Mouse (Mus musculus) forebrain, embryonic 14.5 days (tissue): ENCODE results near the gene Sparcl1. TPM values are rescaled to one million over a fixed set of nuclear protein-coding genes. Genes with fewer than 3 reads are reported as not detected.

ENCODE experiments used
- ATAC-seq: fragments of 200-750 bp; cut with Nextera tagmentation; 2 replicates; pipeline ENCODE4 v1.8.0; 2017; ENCODE audit warnings: mild to moderate bottlenecking, moderate library complexity
- DNase-seq: peaks from one replicate; pipeline ENCODE4 v3.0.0-alpha.2; 2015; ENCODE audit warnings: low spot score
- H3K27ac ChIP-seq: fragments of 300-500 bp; sonication (generic); 2 replicates; pipeline ENCODE4 v1.5.1; 2014; ENCODE audit warnings: low read depth, mild to moderate bottlenecking, control low read depth, low read length, moderate library complexity
- H3K27me3 ChIP-seq: fragments of 300-500 bp; sonication (generic); replicated peaks from 2 replicates; pipeline ENCODE4 v1.6.1; 2014; ENCODE audit warnings: low read length, control low read depth, mixed read lengths; ENCODE audit not compliant: control insufficient read depth, insufficient read depth
- H3K36me3 ChIP-seq: fragments of 300-500 bp; sonication (generic); 2 replicates; pipeline ENCODE4 v1.6.1; 2014; ENCODE audit warnings: low read length, control low read depth; ENCODE audit not compliant: control insufficient read depth, insufficient read depth
- H3K4me1 ChIP-seq: fragments of 300-500 bp; sonication (generic); 2 replicates; pipeline ENCODE4 v1.6.1; 2014; ENCODE audit warnings: antibody characterized with exemption, low read length, control low read depth; ENCODE audit not compliant: control insufficient read depth, insufficient read depth
- H3K4me2 ChIP-seq: fragments of 300-500 bp; sonication (generic); 2 replicates; pipeline ENCODE4 v1.6.1; 2014; ENCODE audit warnings: mild to moderate bottlenecking, control low read depth, low read length
- H3K4me3 ChIP-seq: fragments of 300-500 bp; sonication (generic); 2 replicates; pipeline ENCODE4 v1.5.1; 2014; ENCODE audit warnings: low read depth, low read length, control low read depth
- H3K9ac ChIP-seq: fragments of 300-500 bp; sonication (generic); 2 replicates; pipeline ENCODE4 v1.6.1; 2014; ENCODE audit warnings: mild to moderate bottlenecking, low read length, control low read depth, moderate library complexity
- H3K9me3 ChIP-seq: fragments of 300-500 bp; sonication (generic); replicated peaks from 2 replicates; pipeline ENCODE4 v1.6.1; 2016; ENCODE audit warnings: low read length, control low read depth, mixed read lengths; ENCODE audit not compliant: control insufficient read depth
- WGBS: fragments of 180-500 bp; shearing (Covaris S2); extraction: QIAGEN DNeasy Blood & Tissue Kit; methylation state at CpG from one replicate; pipeline ENCODE4 v1.1.7; 2014; 5-methylcytosine and 5-hydroxymethylcytosine counted together
- polyA plus RNA-seq: library from polyadenylated mRNA; unstranded; fragments of >200 nt; fragmentation: Nextera tagmentation; extraction: Ambion mirVana; gene quantifications from 2 replicates; pipeline ENCODE4 v1.2.1, GENCODE M21; 2014

Gene Sparcl1
- 70.4 and 93.1 TPM in 2 replicates for polyA plus RNA-seq

GRCm38 (mm10) chr5:104113491-104114172 lies at the start of gene Sparcl1:
TSS of gene Sparcl1 (minus strand) at chr5:104113733.
- peak within 1 kb of the TSS; percentile 42 for H3K9ac ChIP-seq
- 41% methylated on average over 15 of the region's 15 CpGs for WGBS
- ATAC-seq: peak; percentile 24; the same call in 1 of the 2 replicates
- no peak within 1 kb of the TSS for H3K4me3 ChIP-seq
- no peaks in the 10 kb centered on the region for H3K27me3 ChIP-seq
- no peaks in the 10 kb centered on the region for H3K9me3 ChIP-seq
- peak within 1 kb of the TSS; percentile 33 for H3K4me2 ChIP-seq
- DNase-seq: peak; percentile 76
- no peaks in the 10 kb centered on the region for H3K36me3 ChIP-seq
- H3K27ac ChIP-seq: peak within 1 kb of the TSS; percentile 35; the same call in 1 of the 2 replicates
- peaks cover 50% of the 10 kb centered on the region for H3K4me1 ChIP-seq

GRCm38 (mm10) chr5:104161390-104161789 lies 47.9 kb upstream of the Sparcl1 start:
- DNase-seq (no peak), ATAC-seq (no peak)
- Histone ChIP-seq H3K9ac (no peak overlapping the region), H3K4me1 (no peaks in the 10 kb centered on the region), H3K27me3 (no peaks in the 10 kb centered on the region), H3K4me3 (no peak overlapping the region), H3K36me3 (no peaks in the 10 kb centered on the region), H3K9me3 (no peaks in the 10 kb centered on the region), H3K27ac (no peak overlapping the region), H3K4me2 (no peak overlapping the region)
- 92% methylated on average over 1 of the region's 1 CpGs for WGBS

- Histone ChIP-seq H3K9ac (no peak overlapping the region), H3K4me2 (no peak overlapping the region), H3K9me3 (no peaks in the 10 kb centered on the region), H3K36me3 (no peaks in the 10 kb centered on the region), H3K27ac (no peak overlapping the region), H3K4me1 (no peaks in the 10 kb centered on the region), H3K27me3 (no peaks in the 10 kb centered on the region), H3K4me3 (no peak overlapping the region)
- no peak for ATAC-seq
- no peak for DNase-seq
- WGBS: 80% methylated on average over 3 of the region's 3 CpGs
Observed at GRCm38 (mm10) chr5:104160581-104160980, 47.0 kb upstream of the Sparcl1 start.

GRCm38 (mm10) chr5:104158332-104159052 lies 45.0 kb upstream of the Sparcl1 start:
- no peak overlapping the region for H3K27ac ChIP-seq
- DNase-seq (no peak), ATAC-seq (no peak)
- H3K27me3 ChIP-seq: no peaks in the 10 kb centered on the region
- no peaks in the 10 kb centered on the region for H3K4me1 ChIP-seq
- H3K9ac ChIP-seq: no peak overlapping the region
- H3K4me2 ChIP-seq: no peak overlapping the region
- no peak overlapping the region for H3K4me3 ChIP-seq
- no peaks in the 10 kb centered on the region for H3K36me3 ChIP-seq
- no peaks in the 10 kb centered on the region for H3K9me3 ChIP-seq
- 82% methylated on average over 7 of the region's 7 CpGs for WGBS

GRCm38 (mm10) chr5:104157701-104158100 lies 44.2 kb upstream of the Sparcl1 start:
- 96% methylated on average over 7 of the region's 7 CpGs for WGBS
- Histone ChIP-seq H3K27me3 (no peaks in the 10 kb centered on the region), H3K9ac (no peak overlapping the region), H3K4me1 (no peaks in the 10 kb centered on the region), H3K4me2 (no peak overlapping the region), H3K27ac (no peak overlapping the region), H3K36me3 (no peaks in the 10 kb centered on the region), H3K4me3 (no peak overlapping the region), H3K9me3 (no peaks in the 10 kb centered on the region)
- ATAC-seq: no peak
- DNase-seq: no peak

- no peaks in the 10 kb centered on the region for H3K36me3 ChIP-seq
- no peaks in the 10 kb centered on the region for H3K4me1 ChIP-seq
- no peak overlapping the region for H3K27ac ChIP-seq
- no peaks in the 10 kb centered on the region for H3K9me3 ChIP-seq
- H3K4me3 ChIP-seq: no peak overlapping the region
- no peak for DNase-seq
- no peak overlapping the region for H3K9ac ChIP-seq
- no peak overlapping the region for H3K4me2 ChIP-seq
- H3K27me3 ChIP-seq: no peaks in the 10 kb centered on the region
- WGBS: 95% methylated on average over 6 of the region's 6 CpGs
- ATAC-seq: no peak
Observed at GRCm38 (mm10) chr5:104150196-104150595, 36.7 kb upstream of the Sparcl1 start.

- no peak for ATAC-seq
- Histone ChIP-seq H3K4me2 (no peak overlapping the region), H3K27ac (no peak overlapping the region), H3K9me3 (no peaks in the 10 kb centered on the region), H3K27me3 (no peaks in the 10 kb centered on the region), H3K9ac (no peak overlapping the region), H3K36me3 (no peaks in the 10 kb centered on the region), H3K4me1 (no peaks in the 10 kb centered on the region), H3K4me3 (no peak overlapping the region)
- 76% methylated on average over 7 of the region's 7 CpGs for WGBS
- no peak for DNase-seq
Observed at GRCm38 (mm10) chr5:104149349-104149748, 35.8 kb upstream of the Sparcl1 start.

- Histone ChIP-seq H3K9me3 (no peaks in the 10 kb centered on the region), H3K27ac (no peak overlapping the region), H3K36me3 (no peaks in the 10 kb centered on the region), H3K4me3 (no peak overlapping the region), H3K4me1 (no peaks in the 10 kb centered on the region), H3K27me3 (no peaks in the 10 kb centered on the region), H3K9ac (no peak overlapping the region), H3K4me2 (no peak overlapping the region)
- no peak for DNase-seq
- ATAC-seq: no peak
- WGBS: 84% methylated on average over 4 of the region's 4 CpGs
Observed at GRCm38 (mm10) chr5:104144057-104144456, 30.5 kb upstream of the Sparcl1 start.

- H3K9ac ChIP-seq: no peak overlapping the region
- H3K9me3 ChIP-seq: no peaks in the 10 kb centered on the region
- no peaks in the 10 kb centered on the region for H3K4me1 ChIP-seq
- H3K27me3 ChIP-seq: no peaks in the 10 kb centered on the region
- H3K4me3 ChIP-seq: no peak overlapping the region
- H3K27ac ChIP-seq: no peak overlapping the region
- no peak for ATAC-seq
- no peak overlapping the region for H3K4me2 ChIP-seq
- WGBS: 93% methylated on average over 2 of the region's 2 CpGs
- H3K36me3 ChIP-seq: no peaks in the 10 kb centered on the region
- no peak for DNase-seq
Observed at GRCm38 (mm10) chr5:104141067-104141466, 27.5 kb upstream of the Sparcl1 start.
